Mouse (Mus musculus) urinary bladder, adult 18-20 months (tissue): Measurements from ENCODE around the gene Pfdn5.
"Not testable (repeated sequence)": the region's sequence is repeated elsewhere in the genome, so short reads cannot be mapped to it uniquely, and the experiment has no call there.

Source experiments
- DNase-seq, 2 experiments: peaks; one replicate each; pipeline ENCODE4 v3.0.0; 2022; ENCODE audit warnings: low spot score in 2 of 2, mixed read lengths in 2 of 2

Gene Pfdn5

DNA sequence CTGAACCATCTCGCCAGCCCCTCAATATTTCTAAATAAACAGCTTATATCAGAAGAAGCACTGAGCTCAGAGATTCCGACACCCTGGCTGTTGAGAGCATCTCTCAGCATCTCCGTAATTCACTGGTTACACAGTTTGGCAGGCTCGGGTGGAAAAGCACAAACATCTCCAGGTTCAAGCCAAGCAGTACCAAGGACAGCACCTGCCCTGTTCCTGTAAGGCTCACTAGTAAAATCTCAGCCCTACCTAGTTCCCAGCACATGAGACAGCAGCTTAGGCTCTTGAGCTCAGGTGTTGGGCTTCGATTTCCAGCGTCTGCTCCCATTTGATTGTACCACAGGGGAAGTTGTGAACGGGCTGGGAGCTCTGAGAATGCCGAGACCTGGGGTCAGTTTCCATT, 9.3 kb downstream of the Pfdn5 start:
- no peak for DNase-seq

DNA sequence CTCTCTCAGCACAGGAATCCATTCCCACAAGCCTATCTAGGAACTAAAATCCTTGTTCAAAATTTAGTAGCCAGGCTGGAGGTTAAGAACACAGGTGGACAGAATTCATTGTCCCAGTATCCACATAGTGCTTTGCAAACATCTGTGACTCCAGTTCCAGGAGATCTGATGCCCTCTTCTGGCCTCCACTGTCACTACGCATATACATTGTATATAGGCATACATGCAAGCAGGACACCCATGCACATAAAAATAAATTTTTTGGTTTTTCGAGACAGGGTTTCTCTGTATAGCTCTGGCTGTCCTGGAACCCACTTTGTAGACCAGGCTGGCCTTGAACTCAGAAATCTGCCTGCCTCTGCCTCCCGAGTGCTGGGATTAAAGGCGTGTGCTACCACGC, 10.0 kb downstream of the Pfdn5 start:
- DNase-seq: not testable (repeated sequence)

DNA sequence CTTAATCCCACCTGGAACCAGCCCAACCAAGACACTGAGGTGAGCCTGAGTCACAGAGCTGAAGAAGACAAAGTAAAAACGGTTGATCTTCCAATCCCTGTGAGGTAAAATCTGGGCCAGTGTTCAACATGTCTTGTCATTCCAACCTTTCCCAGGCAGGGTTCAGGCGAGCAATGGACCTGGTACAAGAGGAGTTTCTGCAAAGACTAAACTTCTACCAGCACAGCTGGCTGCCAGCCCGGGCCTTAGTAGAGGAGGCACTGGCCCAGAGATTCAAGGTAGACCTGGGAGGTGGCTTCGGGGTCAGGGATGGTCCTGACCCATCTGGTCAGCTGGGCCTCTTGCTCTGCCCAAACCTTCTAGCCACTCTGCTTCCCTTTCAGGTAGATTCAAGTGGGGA, 11.0 kb downstream of the Pfdn5 start:
- DNase-seq: no peak

DNA sequence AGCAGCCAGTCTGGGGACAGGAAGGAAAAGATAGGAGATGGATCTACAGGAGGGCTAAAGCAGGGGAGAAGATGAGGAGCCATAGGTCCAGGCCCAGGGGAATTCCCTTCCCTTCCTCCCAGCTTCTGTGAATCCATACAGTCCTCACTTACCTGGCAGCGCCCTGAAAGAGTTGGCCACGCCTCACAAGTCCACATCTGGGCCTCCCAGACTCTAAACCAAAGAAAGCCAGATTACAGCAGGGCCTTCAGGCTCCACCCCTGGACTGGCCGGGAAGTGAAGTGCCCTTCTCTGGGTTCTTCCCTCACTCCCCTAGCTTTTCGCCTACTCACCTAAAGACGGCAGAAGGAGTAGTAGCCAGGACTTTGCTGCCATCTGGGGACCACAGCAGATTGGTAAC, 13.7 kb downstream of the Pfdn5 start:
- no peak for DNase-seq

DNA sequence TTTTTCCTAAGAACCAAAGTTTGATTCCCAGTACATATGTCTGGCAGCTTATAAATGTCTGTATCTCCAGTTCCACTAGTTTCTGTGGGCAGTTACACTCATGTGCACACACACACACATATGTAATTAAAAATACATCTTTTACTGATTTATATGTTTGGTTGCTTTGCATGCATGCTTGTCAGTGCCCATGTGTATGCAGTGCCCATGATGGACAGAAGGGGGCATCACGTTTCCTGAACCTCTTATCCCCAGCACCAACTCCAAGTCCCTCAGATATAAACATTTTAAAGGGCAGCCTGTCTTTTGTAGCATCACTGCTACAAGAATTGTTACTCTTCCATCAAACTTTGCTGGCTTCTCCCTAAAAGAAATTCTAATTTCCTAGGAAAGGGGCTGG, 15.7 kb downstream of the Pfdn5 start:
- DNase-seq: no peak

DNA sequence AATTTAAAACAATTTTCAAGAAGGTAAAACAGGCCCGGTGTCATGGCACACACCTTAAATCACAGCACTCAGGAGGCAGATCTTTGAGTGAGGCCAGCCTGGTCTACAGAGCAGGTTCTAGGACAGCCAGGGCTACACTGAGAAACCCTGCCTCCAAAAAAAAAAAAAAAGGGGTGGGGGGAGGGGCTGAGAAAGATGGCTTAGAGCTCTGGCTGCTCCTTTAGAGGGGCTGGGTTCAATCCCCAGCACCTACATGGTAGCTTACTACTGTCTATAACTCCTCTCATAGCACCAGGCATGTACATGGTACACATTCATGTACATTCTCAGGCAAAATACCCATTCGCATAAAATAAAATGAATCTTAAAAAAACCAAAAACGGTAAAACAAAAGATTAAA, 18.6 kb downstream of the Pfdn5 start:
- no peak for DNase-seq

DNA sequence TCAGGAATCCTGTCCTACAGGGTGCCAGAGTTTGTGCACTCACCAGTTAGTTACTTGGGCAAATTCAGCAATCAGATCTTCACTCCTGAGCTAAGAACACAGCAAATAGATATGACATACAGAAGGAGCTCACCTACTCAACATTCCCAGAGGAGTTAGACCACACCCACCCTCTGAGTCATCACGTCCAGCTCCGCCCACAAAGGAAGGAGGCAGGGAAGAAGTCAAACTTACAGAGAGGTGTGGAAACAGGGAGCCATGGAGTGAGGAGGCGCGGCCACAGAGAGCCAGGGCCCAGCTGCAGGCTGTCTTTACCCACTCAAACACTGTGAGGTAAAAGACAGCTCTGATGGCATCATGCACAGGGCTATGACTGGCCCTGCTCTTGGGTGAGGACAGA, 20.5 kb downstream of the Pfdn5 start:
- no peak for DNase-seq

DNA sequence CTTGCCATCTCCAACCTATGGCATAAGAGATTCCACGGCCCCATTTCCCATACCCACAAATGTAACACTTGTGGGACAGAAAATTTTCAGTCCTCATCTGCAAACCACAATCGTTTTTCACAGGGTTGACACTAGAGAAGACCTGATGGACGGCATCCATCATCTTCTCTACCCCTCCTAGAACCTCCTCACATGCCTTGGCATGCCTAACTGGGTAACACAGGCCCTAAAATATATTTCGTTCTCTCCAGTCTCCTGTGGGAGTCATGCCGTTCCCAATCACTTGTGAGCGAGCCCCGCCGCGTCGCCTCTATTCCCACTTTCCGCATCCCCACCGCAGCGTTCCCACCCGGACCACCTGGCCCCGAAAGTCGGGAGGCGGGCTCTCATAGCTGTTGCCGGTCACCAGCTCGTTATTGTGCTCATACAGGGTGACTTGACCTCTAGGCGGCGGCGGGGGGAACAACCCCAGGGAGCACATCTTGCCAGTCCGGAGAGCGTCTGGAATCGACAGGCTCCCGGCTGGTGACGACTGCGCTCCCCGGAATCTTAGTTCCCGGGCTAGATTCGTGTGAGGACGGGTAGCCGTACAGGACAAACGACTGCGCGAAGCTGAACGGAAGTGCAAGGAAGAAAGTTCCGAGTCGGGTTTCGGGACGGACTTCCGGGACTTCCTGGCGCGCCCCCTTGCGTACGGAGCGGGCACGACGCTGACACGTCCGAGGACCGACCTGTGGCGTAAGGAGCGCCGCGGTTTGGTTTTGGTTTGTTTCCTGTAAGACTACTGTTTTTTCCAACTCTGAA, 24.4 kb downstream of the Pfdn5 start, which contains the start of gene Aaas:
TSS of gene Aaas (minus strand) at position 634 of the 804 bp plus-strand sequence.
- peak; percentile 91 to 93 for DNase-seq

DNA sequence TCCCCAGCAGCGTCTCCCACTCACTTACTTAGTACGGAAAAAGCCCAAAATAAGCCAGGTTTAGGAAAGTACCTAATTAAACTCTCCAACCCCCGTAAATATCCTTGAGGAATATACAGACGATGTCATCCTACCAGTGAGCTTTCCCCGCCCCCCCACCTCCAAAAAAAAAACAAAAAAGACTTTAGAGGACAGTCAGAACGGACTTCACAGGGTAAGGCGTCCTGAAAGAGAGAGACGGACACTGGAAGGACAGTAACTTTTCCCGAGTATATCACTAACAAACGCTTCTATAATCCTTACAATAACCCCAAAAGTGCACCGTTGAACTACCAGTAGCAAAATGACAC, 25.0 kb downstream of the Pfdn5 start:
- DNase-seq: no peak

DNA sequence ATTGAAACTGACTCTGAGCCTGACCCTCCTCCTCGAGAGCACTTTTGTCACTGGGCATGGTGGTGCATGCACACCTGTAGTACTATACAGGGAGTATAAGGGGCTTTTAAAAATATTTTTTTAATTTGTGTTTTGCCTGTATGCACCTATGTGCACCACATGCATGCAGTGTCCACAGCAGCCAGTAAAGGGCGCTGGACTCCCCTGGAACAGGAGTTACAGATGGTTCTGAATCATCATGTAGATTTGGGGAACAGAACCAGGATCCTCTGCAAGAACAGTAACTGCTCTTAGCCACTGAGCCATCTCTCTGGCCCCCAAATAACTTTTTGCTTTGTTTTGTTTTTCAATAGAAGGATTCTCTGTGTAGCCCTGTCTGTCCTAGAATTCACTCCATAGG, 26.3 kb downstream of the Pfdn5 start:
- no peak for DNase-seq

DNA sequence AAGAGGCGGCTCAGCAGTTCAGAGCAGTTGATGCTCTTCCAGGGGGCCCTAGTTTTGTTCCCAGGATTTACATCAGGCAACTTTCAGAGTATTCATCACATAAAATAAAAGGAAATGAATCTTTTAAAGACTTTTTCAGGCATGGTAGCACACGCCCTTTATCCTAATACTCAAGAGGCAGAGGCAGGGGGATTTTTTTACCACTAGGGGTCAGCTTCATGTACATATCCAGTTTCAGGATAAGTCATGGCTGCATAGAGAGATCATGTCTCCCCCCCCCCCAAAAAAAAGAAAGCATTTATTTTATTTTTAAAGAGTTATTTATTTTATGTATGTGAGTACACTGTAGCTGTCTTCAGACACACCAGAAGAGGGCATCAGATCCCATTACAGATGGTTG, 28.1 kb downstream of the Pfdn5 start:
- no peak for DNase-seq

DNA sequence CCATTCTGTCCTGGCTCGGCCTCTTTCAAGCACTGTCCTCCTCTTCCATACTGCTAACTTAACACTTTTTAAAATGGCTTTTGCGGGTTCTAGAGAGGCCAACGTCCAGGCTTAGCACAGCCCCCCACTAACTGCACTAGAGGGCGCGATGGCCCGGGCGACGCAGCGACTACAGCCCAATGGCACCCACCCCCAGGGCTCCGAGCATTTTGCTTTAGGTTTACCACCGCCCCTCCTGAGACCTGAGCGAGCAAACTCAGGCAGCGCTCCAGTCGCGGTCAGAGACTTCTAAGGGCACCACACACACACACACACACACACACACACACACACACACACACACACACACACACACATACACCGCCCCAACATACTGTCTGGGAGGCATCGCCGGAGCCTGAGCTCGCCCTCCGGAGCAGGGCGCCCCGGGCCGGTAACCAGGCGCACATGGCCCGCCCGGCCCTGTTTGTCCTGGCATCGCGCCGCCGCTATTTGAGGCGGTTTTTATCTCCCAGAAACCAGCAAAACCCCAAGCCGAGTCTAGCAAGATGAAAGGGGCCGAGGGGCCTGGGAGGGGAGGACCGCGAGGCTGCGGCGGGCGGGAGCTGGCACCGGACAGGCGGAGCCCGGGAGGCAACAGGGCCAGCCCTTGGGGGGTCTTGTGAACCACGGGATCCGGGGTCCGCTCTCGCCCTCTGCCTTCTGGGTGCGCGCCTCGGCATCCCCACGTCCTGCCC, 29.4 kb downstream of the Pfdn5 start:
- no peak for DNase-seq

DNA sequence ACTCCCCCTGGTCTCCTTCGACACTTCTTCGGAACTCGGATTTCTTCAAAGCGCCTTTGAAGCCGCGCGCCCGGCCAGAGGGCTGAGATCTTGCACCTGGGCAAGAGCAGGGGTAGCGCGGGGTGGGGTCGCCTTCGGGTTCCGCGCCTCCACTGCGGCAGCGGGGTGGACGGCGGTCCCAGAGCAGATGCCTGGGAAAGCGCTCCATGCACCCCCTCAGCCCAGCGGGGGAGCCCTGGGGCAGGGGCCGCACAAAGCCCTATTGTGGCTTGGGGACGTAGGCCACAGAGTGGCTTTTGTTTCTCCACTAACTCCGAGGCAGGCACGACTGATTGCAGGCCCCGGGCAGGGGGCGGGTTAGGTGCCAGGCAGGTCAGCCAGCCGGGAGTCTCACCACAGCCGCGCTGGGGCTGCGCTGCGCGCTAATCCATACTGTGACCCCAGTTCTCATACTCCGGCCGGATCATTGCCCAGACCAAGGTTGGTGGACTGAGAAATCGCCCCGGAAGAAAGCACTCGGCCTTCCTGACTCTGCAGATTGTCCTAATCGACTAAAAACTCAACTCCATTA, 30.0 kb downstream of the Pfdn5 start:
- no peak for DNase-seq

DNA sequence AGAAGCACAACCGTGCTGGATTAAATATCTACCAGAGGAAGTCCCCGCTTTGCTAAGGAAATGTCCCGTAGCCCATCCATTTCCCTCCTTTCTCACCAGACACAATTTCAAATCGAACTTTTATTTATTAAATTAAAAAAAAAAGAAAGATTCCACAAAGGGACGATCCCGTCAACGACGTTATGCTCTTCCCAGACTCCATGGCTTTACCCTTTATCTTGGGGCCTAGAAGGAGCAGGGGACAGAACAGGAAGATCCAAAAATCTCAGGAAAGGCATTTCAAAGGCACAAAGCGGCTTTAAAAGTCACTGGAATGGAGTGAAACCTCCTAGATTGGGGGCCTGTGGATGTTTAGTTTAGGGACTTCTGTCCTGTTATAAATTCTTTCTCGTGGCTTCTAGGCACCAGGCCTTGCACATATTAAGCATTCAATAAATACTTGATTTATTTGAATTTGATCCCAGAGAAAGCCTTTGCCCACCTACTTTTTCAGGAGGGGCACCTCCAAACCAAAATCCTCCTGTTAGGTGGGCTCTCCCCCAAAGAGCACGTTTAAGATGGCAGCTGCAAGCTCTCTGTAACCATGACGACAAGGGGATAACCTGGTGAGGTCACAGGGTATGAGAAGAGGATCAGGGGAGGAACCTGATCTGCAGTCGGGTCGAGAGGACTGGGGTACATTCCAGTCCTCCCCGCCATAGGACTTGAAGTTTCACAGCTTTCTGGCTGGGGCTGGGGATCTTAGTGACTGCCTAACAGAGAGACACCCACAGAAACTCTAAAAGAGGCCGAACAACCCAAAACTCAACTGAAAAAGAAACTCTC, 30.8 kb downstream of the Pfdn5 start:
- no peak for DNase-seq

DNA sequence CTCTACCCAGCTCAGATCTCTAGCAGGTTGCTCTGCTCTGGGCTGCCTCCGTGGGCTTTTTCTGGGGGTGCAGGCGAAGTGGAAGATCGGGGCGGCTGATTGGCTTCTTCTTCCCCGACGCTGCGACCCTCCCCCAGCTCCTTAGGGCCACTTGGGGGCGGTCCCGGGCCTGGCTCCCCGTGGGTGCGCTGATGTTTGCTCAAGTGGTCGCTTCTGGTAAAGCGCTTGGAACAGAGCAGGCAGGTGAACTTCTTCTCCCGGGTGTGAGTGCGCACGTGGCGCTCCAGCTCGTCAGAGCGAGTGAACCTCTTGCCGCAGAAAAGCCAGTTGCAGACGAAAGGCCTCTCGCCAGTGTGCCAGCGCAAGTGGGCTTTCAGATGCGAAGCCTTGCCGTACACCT, 32.2 kb downstream of the Pfdn5 start:
- DNase-seq: no peak

DNA sequence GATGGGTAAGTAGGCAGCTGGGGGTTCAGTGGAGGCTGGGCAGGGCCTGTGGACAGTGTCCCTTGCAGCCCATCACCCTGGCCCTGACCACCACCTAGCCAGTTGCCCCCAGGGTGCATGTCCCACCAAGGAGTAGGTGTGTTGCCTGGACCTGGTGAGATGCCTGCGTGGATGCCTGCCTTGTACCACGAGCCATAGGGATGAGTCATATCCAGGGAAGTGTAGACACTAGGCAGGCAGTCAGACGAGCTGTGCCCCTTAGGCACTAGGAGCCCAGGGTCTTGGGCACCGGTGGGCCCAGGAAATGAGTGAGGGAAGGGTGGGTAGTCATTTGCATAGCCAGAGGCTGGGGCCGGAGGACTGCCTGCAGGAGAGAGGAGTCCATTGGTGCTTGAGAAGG, 32.9 kb downstream of the Pfdn5 start:
- DNase-seq: no peak

DNA sequence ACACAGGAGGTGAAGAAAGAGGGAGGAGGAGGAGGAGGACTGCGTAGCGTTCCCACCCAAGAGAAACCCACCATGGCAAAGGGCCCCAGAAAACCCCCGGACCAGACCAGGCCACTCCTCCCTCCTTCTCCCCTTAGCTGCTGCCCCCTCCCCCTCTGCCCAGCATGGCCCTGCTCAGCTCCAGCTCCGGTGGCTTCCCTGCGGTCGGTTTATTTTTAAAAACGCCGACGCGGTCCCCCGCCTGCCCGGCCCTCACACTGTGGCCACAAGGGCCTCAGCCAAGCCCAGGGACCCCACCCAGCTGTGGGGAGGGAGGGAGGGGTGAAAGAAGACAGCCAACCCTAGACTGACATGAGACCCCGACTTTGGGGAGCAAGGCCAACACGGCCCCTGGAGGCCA, 36.7 kb downstream of the Pfdn5 start:
- DNase-seq: no peak

DNA sequence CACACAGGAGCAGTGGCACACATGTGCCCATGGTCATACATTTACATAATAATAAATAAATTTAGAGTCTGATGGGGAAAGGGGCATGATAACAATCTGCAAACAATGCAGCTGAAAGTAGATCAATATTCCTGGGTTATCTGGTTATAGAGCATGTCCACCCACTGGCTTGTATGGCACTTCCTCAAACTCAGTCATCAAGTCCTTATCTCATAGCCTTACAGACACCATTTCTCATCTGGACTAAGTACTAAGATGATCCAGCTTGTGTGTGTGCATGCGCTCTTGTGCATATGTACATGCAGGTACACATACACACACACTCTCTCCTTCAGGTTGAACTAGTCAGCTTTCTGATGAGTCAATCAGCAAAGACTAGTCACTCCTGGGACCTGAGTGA, 38.8 kb downstream of the Pfdn5 start:
- no peak for DNase-seq

DNA sequence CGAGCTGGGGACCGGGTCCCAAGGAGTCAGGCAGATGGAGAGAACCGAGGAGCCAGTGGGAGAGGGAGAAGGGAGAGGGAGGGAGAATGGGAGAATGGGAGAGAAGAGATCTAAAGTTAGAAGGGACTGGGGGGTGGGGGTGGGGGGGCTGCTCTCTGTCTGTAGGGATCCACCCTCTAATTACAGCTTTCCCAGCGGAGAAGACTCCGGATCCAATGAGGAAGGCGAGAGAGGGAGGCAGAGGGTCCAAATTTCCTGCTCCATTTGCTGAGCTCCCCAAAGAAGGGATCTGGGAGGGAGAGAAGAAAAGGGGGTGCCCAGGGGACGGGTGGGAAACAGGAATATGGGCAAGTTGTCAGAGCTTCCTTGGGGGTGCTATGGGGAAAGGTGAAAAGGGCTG, 40.3 kb downstream of the Pfdn5 start:
- DNase-seq: no peak

DNA sequence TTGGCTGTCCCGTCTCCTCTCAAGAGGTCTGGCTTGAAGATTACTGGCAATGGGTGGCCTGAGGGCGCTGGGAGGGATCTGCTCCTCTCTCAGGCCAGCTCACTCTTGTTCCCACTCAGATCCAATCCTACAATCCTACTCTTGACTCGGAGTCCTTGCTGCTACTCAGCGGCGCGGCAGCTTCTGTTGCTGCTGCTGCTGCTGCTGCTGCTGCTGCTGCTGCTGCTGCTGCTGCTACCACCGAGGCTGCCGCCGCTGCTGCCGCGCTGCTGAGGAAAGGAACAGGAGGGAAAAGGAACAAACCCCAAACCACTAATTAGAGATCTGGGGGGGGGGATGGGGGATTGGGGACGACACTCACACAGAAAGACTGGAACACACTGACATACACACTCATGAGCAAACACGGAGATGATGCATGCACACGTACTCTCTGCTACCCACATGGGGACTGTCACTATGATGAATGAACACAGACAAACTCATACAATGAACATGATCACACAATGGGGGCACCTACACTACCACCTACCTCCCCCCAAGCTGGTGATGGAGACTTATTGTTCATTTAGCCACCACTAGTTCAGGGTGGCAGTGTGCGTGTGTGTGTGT, 40.9 kb downstream of the Pfdn5 start, which contains the start of gene Sp7:
TSS of gene Sp7 (minus strand) at position 450 of the 612 bp plus-strand sequence.
- DNase-seq: no peak

DNA sequence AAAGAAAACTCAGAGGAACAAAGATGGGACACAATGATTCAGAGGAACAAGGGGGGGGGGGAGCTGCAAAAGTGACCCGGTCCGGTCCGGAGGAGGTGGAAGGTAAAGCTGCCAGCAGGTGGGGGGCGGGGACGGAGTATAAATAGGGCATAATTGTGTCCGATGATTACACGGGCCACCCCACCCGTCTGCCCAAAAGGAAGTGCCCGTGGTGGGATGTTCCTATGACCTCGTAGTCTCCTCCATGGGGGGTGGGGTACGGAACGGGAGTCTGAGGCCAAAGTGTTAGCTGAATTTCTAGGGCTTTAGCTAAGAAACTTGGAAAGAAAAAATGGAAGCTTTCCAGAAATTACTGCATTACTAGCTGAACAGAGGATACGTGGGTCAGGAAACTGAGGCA, 44.1 kb downstream of the Pfdn5 start:
- no peak for DNase-seq

DNA sequence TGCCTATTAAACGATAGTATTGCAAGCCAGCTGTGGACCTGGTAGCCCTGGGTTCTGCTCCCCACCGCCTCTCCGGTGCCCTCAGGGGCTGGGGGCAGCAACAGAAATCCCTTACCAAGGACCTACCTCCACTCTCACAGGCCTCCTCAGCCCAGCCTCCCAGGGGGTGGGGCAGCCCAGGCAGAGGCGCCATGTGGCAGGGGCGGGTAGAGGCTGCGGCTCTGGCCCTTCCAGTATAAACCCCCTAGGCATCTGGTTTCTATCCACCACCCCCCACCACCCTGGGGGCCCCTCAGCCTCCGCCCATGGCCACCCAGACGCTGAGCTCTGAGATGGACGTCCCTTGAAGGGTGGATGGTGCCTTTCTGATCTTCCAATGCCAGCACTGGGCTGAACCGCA, 44.8 kb downstream of the Pfdn5 start:
- DNase-seq: no peak
